Mouse (Mus musculus) lung, postnatal 0 days (tissue): ENCODE measurements at regions not wholly inside any gene's neighbourhood (a gene's known extent, or its start where the extent isn't known, plus 50 kb on each side); places are given as distances from the start of the nearest gene placed in this dataset.
A peak's percentile ranks its signal among the peaks of the same experiment; 100 is the strongest.

Source experiments
- ATAC-seq: fragments of 200-750 bp; cut with Nextera tagmentation; 2 replicates; pipeline ENCODE4 v1.8.0; 2017; ENCODE audit warnings: moderate library complexity
- DNase-seq: peaks from one replicate; pipeline ENCODE4 v3.0.0-alpha.2; 2016; ENCODE audit warnings: low spot score
- H3K27ac ChIP-seq: fragments of 300-500 bp; sonication (generic); 2 replicates; pipeline ENCODE4 v1.5.1; 2014; ENCODE audit warnings: antibody characterized with exemption, mild to moderate bottlenecking, low read length, mixed read lengths
- H3K27me3 ChIP-seq: fragments of 300-500 bp; sonication (generic); replicated peaks from 2 replicates; pipeline ENCODE4 v1.6.1; 2014; ENCODE audit warnings: low read length, mixed read lengths; ENCODE audit not compliant: insufficient read depth
- H3K36me3 ChIP-seq: fragments of 300-500 bp; sonication (generic); 2 replicates; pipeline ENCODE4 v1.6.1; 2014; ENCODE audit warnings: low read length, mixed read lengths; ENCODE audit not compliant: insufficient read depth
- H3K4me1 ChIP-seq: fragments of 300-500 bp; sonication (generic); 2 replicates; pipeline ENCODE4 v1.6.1; 2014; ENCODE audit warnings: antibody characterized with exemption, low read depth, low read length, mixed read lengths; ENCODE audit not compliant: insufficient read depth
- H3K4me2 ChIP-seq: fragments of 300-500 bp; sonication (generic); replicated peaks from 2 replicates; pipeline ENCODE4 v1.6.1; 2014; ENCODE audit warnings: low read depth, mild to moderate bottlenecking, low read length, moderate library complexity, mixed read lengths
- H3K4me3 ChIP-seq: fragments of 300-500 bp; sonication (generic); 2 replicates; pipeline ENCODE4 v1.5.1; 2014; ENCODE audit warnings: low read depth, low read length
- H3K9ac ChIP-seq: fragments of 300-500 bp; sonication (generic); replicated peaks from 2 replicates; pipeline ENCODE4 v1.6.1; 2014; ENCODE audit warnings: low read depth, mild to moderate bottlenecking
- H3K9me3 ChIP-seq: fragments of 300-500 bp; sonication (generic); 2 replicates; pipeline ENCODE4 v1.6.1; 2016; ENCODE audit warnings: low read length, mixed read lengths
- CTCF ChIP-seq: IDR thresholded peaks from 2 replicates; pipeline ENCODE4 v1.5.1; 2016; ENCODE audit warnings: antibody characterized with exemption, mild to moderate bottlenecking
- EP300 ChIP-seq: IDR thresholded peaks from 2 replicates; pipeline ENCODE4 v1.6.1; 2016; ENCODE audit warnings: antibody characterized with exemption, mild to moderate bottlenecking, control low read depth
- WGBS: fragments of 180-500 bp; shearing (Covaris S2); extraction: QIAGEN DNeasy Blood & Tissue Kit; methylation state at CpG from one replicate; pipeline ENCODE4 v1.1.7; 2014; 5-methylcytosine and 5-hydroxymethylcytosine counted together

DNA sequence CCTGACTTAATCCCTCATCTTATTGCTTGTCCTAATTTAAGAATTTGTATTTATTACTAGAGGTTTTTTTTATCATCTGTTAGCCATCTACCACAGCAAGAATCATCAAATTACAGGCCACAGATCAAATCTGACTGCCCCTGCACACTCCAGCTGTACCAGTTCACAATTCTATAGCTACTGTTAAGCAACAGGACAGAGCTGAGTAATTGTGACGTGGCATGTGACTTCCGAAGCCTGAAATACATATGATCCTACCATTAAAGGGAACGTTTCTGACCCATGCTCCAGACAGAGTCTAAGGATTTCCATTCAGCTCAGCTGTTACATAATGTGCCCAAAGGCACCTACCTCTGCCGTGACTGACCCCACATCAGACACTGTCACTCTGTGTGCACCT is 74.0 kb upstream of the Mboat1 start:
- ATAC-seq (no peak), DNase-seq (no peak)
- Histone ChIP-seq H3K27ac (no peak overlapping the region), H3K9me3 (no peaks in the 10 kb centered on the region), H3K9ac (no peak overlapping the region), H3K4me3 (no peak overlapping the region), H3K36me3 (no peaks in the 10 kb centered on the region), H3K4me2 (no peak overlapping the region), H3K4me1 (no peaks in the 10 kb centered on the region), H3K27me3 (no peaks in the 10 kb centered on the region)
- 67% methylated on average over 4 of the region's 4 CpGs for WGBS
- TF ChIP-seq EP300: no peak

- Histone ChIP-seq H3K9ac (no peak overlapping the region), H3K9me3 (no peaks in the 10 kb centered on the region), H3K36me3 (no peaks in the 10 kb centered on the region), H3K27me3 (no peaks in the 10 kb centered on the region), H3K4me3 (no peak overlapping the region), H3K4me1 (no peaks in the 10 kb centered on the region), H3K4me2 (no peak overlapping the region), H3K27ac (no peak overlapping the region)
- ATAC-seq: no peak
- no peak for DNase-seq
- TF ChIP-seq EP300 (no peak), CTCF (no peak)
- 53% methylated on average over 3 of the region's 3 CpGs for WGBS
These were observed 69.3 kb upstream of the E2f3 start for GRCm38 (mm10) chr13:30055141-30055645.

DNA sequence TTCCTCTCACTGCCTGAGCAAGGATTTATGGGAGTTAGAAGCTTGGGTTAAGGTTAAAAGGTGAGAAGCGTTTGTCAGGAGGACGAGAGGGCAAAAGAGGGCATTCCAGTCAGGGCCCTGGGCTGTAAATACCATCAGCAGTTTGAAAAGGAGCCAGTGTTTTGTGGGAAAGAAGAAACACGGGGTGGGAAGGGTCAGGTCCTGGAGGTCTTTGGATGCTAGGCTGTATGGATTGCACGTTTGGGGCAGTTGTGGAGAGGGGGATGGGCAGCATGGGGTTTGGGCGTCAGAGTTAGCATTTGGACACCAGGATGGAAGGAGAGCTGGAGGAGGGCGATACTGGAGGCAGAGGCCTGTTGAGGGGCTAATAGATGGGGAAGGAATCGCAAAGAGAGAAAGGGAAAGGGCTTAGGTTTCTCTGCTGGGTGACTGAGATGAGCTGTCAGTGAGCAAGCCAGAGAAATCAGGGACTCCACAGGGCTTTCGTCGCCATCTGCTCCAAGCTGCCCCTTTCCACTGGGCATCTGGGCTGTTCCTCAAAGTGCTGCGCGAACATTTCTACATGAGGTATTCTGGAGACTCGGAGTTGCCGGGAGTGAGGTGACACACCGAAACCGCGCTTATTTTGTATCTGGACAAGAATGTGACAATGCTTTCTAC is 66.2 kb upstream of the E2f3 start:
- H3K4me2 ChIP-seq: no peak overlapping the region
- TF ChIP-seq CTCF (no peak), EP300 (no peak)
- no peaks in the 10 kb centered on the region for H3K4me1 ChIP-seq
- no peaks in the 10 kb centered on the region for H3K36me3 ChIP-seq
- H3K9me3 ChIP-seq: no peaks in the 10 kb centered on the region
- 54% methylated on average over 16 of the region's 16 CpGs for WGBS
- DNase-seq (no peak), ATAC-seq (no peak)
- H3K9ac ChIP-seq: no peak overlapping the region
- no peaks in the 10 kb centered on the region for H3K27me3 ChIP-seq
- no peak overlapping the region for H3K4me3 ChIP-seq
- no peak overlapping the region for H3K27ac ChIP-seq

- no peaks in the 10 kb centered on the region for H3K9me3 ChIP-seq
- DNase-seq (peak; percentile 74), ATAC-seq (peak; percentile 69)
- no peak overlapping the region for H3K4me3 ChIP-seq
- no peak overlapping the region for H3K4me2 ChIP-seq
- H3K4me1 ChIP-seq: no peaks in the 10 kb centered on the region
- no peaks in the 10 kb centered on the region for H3K36me3 ChIP-seq
- no peak overlapping the region for H3K27ac ChIP-seq
- H3K9ac ChIP-seq: no peak overlapping the region
- 47% methylated on average over 9 of the region's 9 CpGs for WGBS
- no peak for TF ChIP-seq CTCF
- no peak for TF ChIP-seq EP300
- H3K27me3 ChIP-seq: no peaks in the 10 kb centered on the region
These were observed 65.1 kb upstream of the E2f3 start for GRCm38 (mm10) chr13:30050745-30051508.

GRCm38 (mm10) chr13:30048260-30048859 is 62.5 kb upstream of the E2f3 start:
- no peak overlapping the region for H3K27ac ChIP-seq
- 37% methylated on average over 11 of the region's 11 CpGs for WGBS

DNA sequence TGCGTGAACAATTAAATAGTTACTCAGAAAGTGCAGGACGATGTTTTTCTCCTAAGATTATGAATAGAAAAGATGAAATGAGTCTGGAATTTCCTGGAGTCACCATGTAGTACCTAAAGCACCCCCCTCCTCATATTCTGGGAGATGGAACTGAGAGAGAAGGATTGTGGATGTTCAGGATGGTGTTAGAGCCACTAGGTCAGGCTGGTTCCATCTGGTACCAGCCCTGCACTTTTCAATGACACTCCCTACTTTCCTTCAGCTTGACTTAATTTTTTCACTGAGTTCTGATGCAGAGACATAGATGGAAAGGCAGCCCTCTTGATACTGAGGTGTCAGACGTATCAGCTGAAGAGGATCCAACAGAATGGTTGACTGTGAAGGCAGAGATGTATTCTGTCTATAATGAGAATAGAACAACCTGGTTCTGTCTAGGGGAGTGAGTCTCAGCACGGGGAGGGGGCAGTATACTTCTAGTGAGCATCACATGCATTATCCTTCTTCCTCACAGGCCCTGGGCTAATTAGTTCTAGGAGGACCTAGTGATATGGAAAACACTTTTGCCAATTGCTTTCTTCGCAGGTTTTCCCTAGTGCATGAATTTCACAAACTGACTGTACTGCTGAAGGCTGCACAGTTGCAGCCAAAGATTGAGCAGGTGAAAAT is 60.8 kb upstream of the E2f3 start:
- Histone ChIP-seq H3K4me1 (no peaks in the 10 kb centered on the region), H3K4me2 (no peak overlapping the region), H3K9ac (no peak overlapping the region), H3K9me3 (no peaks in the 10 kb centered on the region), H3K36me3 (no peaks in the 10 kb centered on the region), H3K4me3 (no peak overlapping the region), H3K27ac (no peak overlapping the region), H3K27me3 (no peaks in the 10 kb centered on the region)
- no peak for ATAC-seq
- no peak for DNase-seq
- WGBS: 85% methylated on average over 5 of the region's 5 CpGs
- TF ChIP-seq CTCF: no peak
- no peak for TF ChIP-seq EP300

More at GRCm38 (mm10) chr13:30048260-30048859, 62.5 kb upstream of the E2f3 start:
- Histone ChIP-seq H3K4me1 (no peaks in the 10 kb centered on the region), H3K36me3 (no peaks in the 10 kb centered on the region), H3K4me2 (no peak overlapping the region), H3K27me3 (no peaks in the 10 kb centered on the region), H3K9ac (no peak overlapping the region), H3K4me3 (no peak overlapping the region), H3K9me3 (no peaks in the 10 kb centered on the region)
- TF ChIP-seq EP300 (no peak), CTCF (no peak)
- DNase-seq (peak; percentile 26), ATAC-seq (peak; percentile 37; the same call in 1 of the 2 replicates)
